Mouse (Mus musculus): ENCODE measurements around the gene Gm10974.

DNA sequence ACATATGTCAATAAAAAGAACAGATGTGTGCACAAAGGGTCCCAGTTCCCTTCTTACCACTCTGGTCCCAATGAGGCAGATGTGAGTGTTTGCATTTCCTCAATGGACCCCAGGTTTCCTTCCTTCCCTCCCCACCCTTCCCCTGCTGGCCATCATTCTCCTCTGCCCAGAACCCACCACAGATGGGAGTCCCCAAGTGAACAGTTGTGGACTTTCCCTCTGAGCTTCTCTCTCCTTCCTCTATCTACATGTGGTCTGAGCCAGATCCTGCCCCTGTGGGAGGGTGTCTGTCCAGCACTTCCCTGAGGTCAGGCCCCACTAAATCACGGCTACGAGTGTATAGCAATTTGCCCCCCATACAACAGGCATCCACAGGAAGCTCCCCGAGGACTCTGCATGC, 10.8 kb upstream of the Gm10974 start:
- TF ChIP-seq CTCF (conservative IDR thresholded peaks at IDR 0.05; ENCODE audit: low read length) (no peak), POU5F1 (IDR thresholded peaks at IDR 0.05; ENCODE audit: borderline replicate concordance, low read length) (no peak)
